Mouse (Mus musculus) G1E (cell line): ENCODE measurements around the gene Cfd. TPM values are rescaled to one million over a fixed set of nuclear protein-coding genes. Genes with fewer than 3 reads are reported as not detected.
A peak's percentile ranks its signal among the peaks of the same experiment; 100 is the strongest.
"Not testable (repeated sequence)": the region's sequence is repeated elsewhere in the genome, so short reads cannot be mapped to it uniquely, and the experiment has no call there.

Experiments used
- ATAC-seq: 2 replicates; pipeline ENCODE4 v1.8.0; 2016; ENCODE audit warnings: mild to moderate bottlenecking; ENCODE audit not compliant: insufficient number of reproducible peaks, poor library complexity, low FRiP score, severe bottlenecking; ENCODE audit errors: extremely low read depth
- DNase-seq: peaks from one replicate; pipeline ENCODE4 v3.0.0; 2012; ENCODE audit warnings: low spot score
- H3K27me3 ChIP-seq: 2 replicates; pipeline ENCODE4 v1.6.1; 2012; ENCODE audit warnings: mild to moderate bottlenecking, low read length, inconsistent platforms; ENCODE audit not compliant: insufficient read depth
- H3K36me3 ChIP-seq: replicated peaks from 2 replicates; pipeline ENCODE3; 2012; ENCODE audit warnings: mild to moderate bottlenecking, inconsistent platforms
- H3K4me1 ChIP-seq: 2 replicates; pipeline ENCODE4 v1.6.1; 2012; ENCODE audit warnings: low read depth, low read length, inconsistent platforms, mixed read lengths; ENCODE audit not compliant: insufficient read depth
- H3K4me3 ChIP-seq: 2 replicates; pipeline ENCODE4 v1.5.1; 2012; ENCODE audit warnings: low read depth, mild to moderate bottlenecking, inconsistent platforms, low read length, moderate library complexity, mixed read lengths
- H3K9me3 ChIP-seq: replicated peaks from 2 replicates; pipeline ENCODE4 v1.6.1; 2012; ENCODE audit warnings: inconsistent platforms
- CTCF ChIP-seq: IDR thresholded peaks from 2 replicates; pipeline ENCODE4 v1.5.1; 2012; ENCODE audit warnings: low read depth, low read length, inconsistent platforms, mixed read lengths
- GATA1 ChIP-seq: IDR thresholded peaks from 2 replicates; pipeline ENCODE4 v1.6.1; 2012; ENCODE audit warnings: borderline replicate concordance, low read length, inconsistent platforms, mixed read lengths
- GATA2 ChIP-seq: IDR thresholded peaks from 2 replicates; pipeline ENCODE4 v1.6.1; 2012; ENCODE audit warnings: low read depth, low read length, inconsistent platforms, borderline replicate concordance
- POLR2AphosphoS5 ChIP-seq: IDR thresholded peaks from 2 replicates; pipeline ENCODE4 v1.6.1; 2012; ENCODE audit warnings: low read depth, low read length, inconsistent platforms; ENCODE audit not compliant: insufficient replicate concordance
- TAL1 ChIP-seq: conservative IDR thresholded peaks from 2 replicates; pipeline ENCODE4 v1.6.1; 2012; ENCODE audit warnings: low read depth, low read length, inconsistent platforms, mixed read lengths
- polyA plus RNA-seq: library from polyadenylated mRNA; stranded (reverse); fragments of >175 nt; gene quantifications from 2 replicates; pipeline ENCODE4 v1.2.3, GENCODE M21; 2012
- total RNA-seq, 2 experiments: library from RNA; stranded (forward) in 1 of 2; stranded (reverse) in 1 of 2; fragments of 200-1000 nt in 1 of 2; fragments of >200 nt in 1 of 2; fragmentation: Nextera tagmentation in 1 of 2; gene quantifications; 2 replicates each; pipeline ENCODE4 v1.2.3; 2014 to 2017

Gene Cfd
- total and polyA plus RNA-seq, 3 experiments = not detected

DNA sequence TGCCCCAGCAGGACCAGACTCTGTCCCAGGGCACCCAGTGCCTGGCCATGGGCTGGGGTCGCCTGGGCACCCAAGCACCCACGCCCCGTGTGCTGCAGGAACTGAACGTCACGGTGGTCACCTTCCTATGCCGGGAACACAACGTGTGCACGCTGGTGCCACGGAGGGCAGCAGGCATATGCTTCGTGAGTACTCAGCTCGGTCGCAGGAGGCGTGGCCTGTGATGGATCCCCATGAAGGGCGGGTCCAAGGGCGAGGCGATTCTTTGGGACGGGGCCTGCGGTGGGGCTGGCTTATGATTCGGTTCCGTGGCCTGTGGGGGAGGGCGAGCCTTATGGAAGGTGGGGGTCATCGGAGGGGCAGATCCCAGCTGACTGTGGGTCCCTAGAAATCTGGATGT is 8.7 kb upstream of the Cfd start:
- peaks cover 45% of the 10 kb centered on the region for H3K27me3 ChIP-seq
- ATAC-seq = no peak

DNA sequence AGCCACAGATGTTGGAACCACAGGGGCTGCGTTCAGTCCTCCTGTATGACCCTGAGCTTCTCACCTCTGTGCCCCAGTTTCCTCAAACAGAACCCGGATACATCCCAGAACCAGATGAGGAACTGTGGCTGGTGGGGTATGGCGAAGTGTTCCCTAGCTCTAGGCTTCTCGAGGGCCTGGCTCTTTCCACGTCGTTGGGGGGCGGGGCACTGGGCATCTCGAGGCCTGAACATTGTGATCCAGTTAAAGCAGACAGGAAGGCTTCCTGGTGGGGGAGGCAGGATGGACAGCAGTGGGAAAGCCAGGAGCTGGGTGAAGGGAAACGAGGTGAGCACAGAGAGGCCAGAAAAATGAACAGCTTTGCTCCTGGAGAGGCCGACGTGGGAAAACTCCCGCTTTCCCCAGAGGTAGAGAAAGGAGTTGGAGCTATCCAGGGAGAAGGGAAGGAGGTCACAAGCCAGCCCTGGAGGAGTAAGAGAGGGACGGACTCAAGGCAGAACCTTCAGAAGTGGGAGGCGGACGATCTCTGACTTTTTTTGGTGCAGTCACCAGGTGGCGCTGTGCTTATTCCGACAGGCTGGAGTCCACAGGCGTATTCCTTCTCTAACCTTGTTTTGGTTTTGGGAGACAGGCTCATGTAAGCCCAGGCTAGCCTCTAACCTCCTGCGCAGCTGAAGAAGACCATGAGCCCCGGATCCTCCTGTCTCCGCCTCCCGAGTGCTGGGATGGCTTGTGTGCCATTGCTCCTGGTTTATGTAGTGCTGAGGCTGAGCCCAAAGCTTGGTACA is 7.2 kb upstream of the Cfd start:
- Histone ChIP-seq H3K4me1 (peaks cover 55% of the 10 kb centered on the region), H3K9me3 (no peaks in the 10 kb centered on the region), H3K36me3 (no peaks in the 10 kb centered on the region), H3K27me3 (peaks cover 57% of the 10 kb centered on the region), H3K4me3 (no peak overlapping the region)
- DNase-seq (peak; percentile 62), ATAC-seq (no peak)
- TF ChIP-seq CTCF (peak; percentile 70), GATA1 (no peak)

More for the DNA sequence above, 8.7 kb upstream of the Cfd start:
- no peak for DNase-seq
- no peak overlapping the region; the same call in 1 of the 2 replicates for H3K4me3 ChIP-seq
- peaks cover 68% of the 10 kb centered on the region for H3K4me1 ChIP-seq
- no peaks in the 10 kb centered on the region for H3K9me3 ChIP-seq
- no peaks in the 10 kb centered on the region for H3K36me3 ChIP-seq
- TF ChIP-seq GATA2 = no peak
- TF ChIP-seq TAL1 = no peak
- no peak for TF ChIP-seq POLR2AphosphoS5
- no peak for TF ChIP-seq GATA1
- no peak for TF ChIP-seq CTCF

DNA sequence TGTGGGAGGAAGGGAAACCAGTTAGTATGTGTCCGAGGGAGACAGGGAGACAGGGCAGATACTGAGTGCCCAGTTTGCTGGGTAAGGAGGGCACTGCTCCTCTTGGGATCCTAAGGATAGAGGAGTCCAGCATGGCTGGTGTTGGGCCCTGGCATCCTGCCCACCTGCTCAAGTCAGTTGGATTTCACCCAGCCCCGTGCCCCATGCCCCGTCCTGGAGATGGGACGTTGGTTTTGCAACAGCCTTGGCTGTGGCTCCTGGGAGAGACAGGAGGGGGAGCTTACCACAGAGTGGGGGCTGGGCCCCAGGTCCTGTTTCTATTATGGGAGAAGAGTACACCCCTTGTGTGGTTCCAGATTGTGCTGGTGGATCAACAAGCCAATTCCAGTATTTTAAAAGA is 6.2 kb upstream of the Cfd start:
- H3K4me3 ChIP-seq = no peak overlapping the region
- no peak for TF ChIP-seq TAL1
- no peak for TF ChIP-seq POLR2AphosphoS5
- no peak for TF ChIP-seq GATA1
- DNase-seq (no peak), ATAC-seq (no peak)
- H3K9me3 ChIP-seq = no peaks in the 10 kb centered on the region
- peaks cover 56% of the 10 kb centered on the region for H3K27me3 ChIP-seq
- H3K36me3 ChIP-seq = no peaks in the 10 kb centered on the region
- peaks cover 49% of the 10 kb centered on the region for H3K4me1 ChIP-seq

DNA sequence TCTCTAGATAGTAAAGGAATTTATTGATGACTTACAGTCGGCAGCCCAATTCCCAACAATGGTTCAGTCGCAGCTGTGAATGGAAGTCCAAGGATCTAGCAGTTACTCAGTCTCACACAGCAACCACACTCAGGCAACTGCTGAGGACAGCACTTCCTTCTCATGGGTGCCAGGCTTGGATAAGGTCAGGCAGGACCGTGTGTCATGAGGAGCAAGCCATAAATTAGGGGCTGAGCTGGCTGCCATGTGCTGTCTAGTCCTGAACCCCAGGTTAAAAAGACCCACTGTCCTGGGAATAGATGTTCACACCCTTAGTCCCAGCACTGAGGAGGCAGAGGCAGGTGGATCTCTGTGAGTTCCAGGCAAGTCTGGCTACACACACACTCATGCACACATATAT is 5.7 kb upstream of the Cfd start:
- not testable (repeated sequence) for DNase-seq, H3K36me3 ChIP-seq, H3K4me3 ChIP-seq, ATAC-seq, H3K9me3 ChIP-seq
- Histone ChIP-seq H3K4me1 (peaks cover 44% of the 10 kb centered on the region), H3K27me3 (peaks cover 56% of the 10 kb centered on the region)

DNA sequence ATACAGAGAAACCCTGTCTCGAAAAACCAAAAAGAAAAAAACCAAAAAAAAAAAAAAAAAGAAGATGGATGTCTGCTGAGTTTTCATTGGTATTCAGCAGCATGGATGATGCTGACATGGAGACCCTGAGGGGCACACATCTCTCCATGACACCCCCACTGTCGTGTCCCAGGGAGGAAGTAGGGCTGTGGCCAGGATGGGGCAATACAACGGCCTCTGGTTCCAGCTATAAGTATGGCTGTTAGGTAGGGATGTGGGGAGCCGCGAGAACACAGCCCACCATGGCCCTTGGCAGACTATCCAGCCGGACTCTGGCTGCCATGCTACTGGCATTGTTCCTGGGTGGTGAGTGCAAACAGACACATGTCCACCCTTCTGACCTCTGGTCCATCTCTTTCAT is 4.6 kb upstream of the Cfd start, which contains the start of gene Elane:
Elane (plus strand) TSS at position 194 of the 400 bp plus-strand sequence.
- no peak for ATAC-seq

DNA sequence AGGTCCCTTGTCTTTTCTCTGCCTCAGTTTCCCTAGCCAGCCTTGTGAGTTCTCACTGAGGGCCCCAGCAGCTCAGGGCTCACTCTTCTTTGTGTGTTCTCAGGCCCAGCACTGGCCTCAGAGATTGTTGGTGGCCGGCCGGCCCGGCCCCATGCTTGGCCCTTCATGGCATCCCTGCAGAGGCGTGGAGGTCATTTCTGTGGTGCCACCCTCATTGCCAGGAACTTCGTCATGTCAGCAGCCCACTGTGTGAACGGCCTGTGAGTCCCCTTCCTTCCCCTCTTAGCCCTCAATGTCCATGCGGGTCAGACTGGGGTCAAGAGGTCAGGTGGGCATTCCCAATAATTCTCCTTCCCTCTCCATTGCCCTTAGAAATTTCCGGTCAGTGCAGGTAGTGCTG is 4.0 kb upstream of the Cfd start:
- H3K4me3 ChIP-seq = no peak overlapping the region
- peaks cover 34% of the 10 kb centered on the region for H3K4me1 ChIP-seq
- ATAC-seq (no peak), DNase-seq (no peak)
- H3K9me3 ChIP-seq = no peaks in the 10 kb centered on the region
- H3K36me3 ChIP-seq = no peaks in the 10 kb centered on the region
- peaks cover 59% of the 10 kb centered on the region for H3K27me3 ChIP-seq
- TF ChIP-seq TAL1 (no peak), GATA1 (no peak), POLR2AphosphoS5 (no peak), CTCF (no peak)

More for the DNA sequence above, 4.6 kb upstream of the Cfd start, which contains the start of gene Elane:
- Histone ChIP-seq H3K36me3 (no peaks in the 10 kb centered on the region), H3K9me3 (no peaks in the 10 kb centered on the region), H3K27me3 (peaks cover 56% of the 10 kb centered on the region), H3K4me1 (peaks cover 39% of the 10 kb centered on the region), H3K4me3 (no peak within 1 kb of the TSS)
- DNase-seq = no peak
- no peak for TF ChIP-seq GATA1
- no peak for TF ChIP-seq GATA2
- no peak for TF ChIP-seq CTCF
- no peak for TF ChIP-seq POLR2AphosphoS5
- no peak for TF ChIP-seq TAL1

DNA sequence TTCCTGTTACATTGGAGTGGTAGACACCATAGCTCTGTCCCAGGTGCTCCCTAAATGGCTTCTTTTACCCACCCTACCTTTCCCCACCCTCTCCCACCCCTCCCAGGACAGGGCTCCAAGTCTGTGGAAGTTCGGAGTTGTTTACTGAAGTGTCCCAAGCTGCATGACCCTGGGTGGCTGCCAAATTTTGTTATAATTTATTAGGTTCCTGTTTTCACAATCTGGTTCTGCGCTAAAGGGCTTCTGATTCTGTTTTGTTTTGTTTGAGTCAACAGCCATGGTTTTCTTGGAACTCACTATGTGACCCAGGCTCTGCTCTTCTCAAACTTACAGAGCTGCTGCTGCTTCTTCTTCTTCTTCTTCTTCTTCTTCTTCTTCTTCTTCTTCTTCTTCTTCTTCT is 1.3 kb upstream of the Cfd start:
- H3K4me1 ChIP-seq = peaks cover 15% of the 10 kb centered on the region
- H3K27me3 ChIP-seq = peaks cover 47% of the 10 kb centered on the region
- no peak for TF ChIP-seq TAL1
- no peak for TF ChIP-seq POLR2AphosphoS5
- no peak for TF ChIP-seq CTCF
- TF ChIP-seq GATA2 = no peak
- no peak for TF ChIP-seq GATA1
- DNase-seq (no peak), ATAC-seq (no peak)
- no peaks in the 10 kb centered on the region for H3K9me3 ChIP-seq
- H3K4me3 ChIP-seq = no peak overlapping the region
- peaks cover 10% of the 10 kb centered on the region for H3K36me3 ChIP-seq
